Mouse (Mus musculus) cerebellum, adult 9-11 months (tissue): ENCODE data around the gene Ralgps1.

Experiments
- DNase-seq: peaks from one replicate; pipeline ENCODE4 v3.0.0; 2022

Gene Ralgps1

DNA sequence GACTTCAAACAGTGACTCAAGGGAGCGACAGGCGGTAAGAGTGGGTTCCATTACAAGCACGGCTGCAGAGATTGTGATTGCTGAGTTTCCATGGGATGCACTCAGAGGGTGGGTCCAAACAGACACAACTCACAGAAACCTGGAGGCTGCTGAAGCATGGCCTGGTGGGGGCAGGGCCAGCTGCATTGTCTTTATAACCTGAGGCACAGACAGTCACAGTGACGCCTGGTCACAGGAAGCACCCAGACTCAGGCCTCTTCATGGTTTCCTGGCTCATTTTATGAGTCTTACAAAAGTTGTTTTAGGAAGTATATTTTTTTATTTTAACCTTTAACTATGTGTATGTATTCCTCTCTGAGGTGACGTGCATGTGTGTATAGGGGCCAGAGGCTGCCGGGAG is 201.8 kb downstream of the Ralgps1 start:
- DNase-seq: no peak

DNA sequence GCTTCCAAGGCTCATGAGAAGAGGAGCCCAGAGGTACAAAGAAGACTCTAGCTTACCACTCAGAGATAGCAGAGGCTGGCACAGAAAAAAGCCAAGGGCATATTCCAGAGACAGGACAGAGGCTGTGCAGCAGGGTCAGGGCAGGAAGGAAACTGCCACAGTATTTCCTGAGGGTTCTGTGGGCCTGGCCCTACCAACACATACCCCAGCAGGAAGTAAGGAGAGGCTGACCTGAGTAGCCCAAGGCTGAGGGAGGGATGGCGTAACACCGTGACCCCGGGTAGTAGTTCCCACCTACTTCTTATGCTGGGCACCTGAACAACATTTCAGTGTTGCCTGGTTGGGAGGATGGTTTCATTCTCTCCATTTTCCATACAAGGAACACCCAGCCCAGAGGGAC is 204.2 kb downstream of the Ralgps1 start:
- DNase-seq: no peak

DNA sequence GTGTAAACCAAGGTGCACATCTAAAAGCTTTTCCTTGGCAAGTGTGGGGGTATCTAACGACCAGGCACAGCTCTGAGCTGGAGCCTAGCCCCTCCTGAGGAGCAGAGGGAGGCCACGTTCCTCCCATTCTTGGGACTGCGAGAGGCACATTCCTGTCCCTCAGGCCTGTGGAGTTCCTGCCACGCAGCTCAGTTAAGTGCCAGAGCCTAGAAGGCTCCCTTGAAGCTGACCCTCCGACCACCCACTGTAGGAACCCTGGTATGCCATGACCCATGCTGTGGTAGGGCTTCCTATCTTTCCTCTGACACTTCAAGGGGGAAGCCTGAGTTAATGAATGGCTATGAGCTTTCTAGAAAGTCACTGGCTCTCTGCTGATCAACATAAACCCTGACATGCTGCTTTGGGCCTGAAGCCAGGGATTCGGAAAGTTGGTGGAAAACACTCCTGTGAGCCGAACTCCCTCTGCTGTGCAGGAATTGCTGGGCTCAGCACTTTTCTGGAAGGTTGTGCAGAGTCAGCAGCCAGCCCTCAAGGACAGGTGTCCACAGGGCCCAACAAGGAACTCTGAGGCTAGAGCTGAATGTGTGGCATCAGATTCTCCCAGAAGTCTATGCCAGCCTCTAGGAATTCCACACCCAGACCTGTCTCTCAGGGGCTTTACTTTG is 205.4 kb downstream of the Ralgps1 start:
- DNase-seq: no peak

DNA sequence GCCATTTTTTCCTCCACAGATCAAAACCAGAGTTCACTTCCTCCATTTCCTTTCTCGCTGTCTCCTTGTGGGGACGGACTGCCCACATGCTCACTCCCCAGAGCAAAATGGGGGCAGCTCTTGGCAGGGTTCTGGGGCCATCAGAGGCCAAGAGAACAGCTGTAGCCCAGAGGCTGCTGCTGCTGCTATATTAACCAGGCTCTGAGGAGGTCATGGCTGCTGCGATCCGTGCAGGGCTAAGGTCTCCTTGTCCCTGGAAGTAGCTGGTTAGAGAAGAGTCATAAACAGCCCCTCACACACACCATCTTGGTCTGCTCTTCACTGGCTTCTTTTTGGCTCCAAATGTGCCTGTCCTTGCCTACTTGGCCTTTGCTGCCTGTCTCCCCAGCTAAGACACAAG is 206.1 kb downstream of the Ralgps1 start:
- DNase-seq: no peak

DNA sequence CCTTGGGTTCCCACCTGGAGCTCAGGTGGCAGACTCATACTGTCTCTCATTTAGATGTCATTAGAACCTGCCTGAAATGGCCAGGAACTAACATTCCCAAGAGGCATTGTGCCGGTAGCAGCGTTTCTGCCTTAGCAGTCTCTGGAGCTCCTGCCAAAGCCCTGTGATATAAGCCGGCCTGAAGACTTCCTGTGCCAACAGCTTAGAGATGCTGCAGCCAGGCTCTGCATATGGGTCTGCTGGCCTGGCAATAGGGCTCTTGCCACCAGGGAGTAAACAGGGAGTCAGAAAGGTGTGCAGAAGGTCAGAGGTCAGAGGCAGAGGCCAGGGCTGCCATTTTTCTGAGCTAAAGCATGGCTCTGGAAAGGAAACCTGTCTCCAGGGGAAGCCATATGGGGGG is 206.6 kb downstream of the Ralgps1 start:
- peak; percentile 81 for DNase-seq

DNA sequence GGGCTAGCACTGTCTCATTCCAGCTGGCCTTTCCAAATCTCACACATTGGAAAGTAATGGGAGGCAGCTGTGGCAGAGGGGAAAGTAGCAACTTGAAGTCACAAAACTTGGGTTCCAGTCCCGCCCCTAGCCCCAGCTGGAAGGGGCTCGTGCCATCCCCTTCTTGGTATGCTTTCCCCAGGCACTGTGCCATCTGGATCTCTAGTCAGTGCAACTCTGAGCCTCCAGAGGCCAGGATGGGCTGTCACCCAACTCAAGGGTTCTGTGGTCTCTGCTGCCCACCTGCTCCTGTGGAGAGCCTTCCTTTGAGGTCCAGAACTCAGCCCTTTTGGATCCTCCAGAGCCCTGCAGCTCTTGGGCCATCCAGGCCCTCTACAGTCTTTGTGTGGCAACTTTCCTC is 209.2 kb downstream of the Ralgps1 start:
- DNase-seq: no peak

DNA sequence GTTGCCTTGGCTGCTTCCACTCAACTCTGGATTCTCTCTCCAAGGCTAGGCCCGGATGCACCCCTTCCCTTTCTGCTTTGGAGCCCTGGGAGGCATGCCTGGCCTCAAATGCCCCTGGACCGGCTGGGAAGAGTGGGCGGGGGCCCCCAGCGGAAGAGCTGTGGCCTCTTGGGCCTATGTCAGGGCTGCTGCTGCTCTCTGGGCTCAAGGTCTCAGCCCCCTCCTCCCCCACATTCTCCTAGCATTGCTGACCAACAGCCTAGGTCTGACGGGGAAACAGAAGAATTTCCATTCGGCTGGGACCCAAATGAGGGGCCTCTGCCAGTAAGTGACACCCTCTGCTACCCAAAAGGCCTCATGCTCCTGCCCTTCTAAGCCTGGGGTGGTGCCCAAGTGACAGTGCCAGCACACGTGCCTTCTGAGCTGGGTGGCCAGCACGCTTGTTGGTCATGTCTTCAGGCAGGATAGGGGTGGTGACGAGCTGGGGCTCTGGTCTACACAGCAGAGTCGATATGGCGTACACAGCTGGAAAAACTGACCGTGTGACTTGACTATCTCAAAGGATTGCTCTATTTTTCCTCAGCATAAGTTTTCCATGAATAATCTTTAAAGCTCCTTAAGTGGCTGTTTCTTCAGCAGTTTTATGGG is 210.8 kb downstream of the Ralgps1 start:
- no peak for DNase-seq

DNA sequence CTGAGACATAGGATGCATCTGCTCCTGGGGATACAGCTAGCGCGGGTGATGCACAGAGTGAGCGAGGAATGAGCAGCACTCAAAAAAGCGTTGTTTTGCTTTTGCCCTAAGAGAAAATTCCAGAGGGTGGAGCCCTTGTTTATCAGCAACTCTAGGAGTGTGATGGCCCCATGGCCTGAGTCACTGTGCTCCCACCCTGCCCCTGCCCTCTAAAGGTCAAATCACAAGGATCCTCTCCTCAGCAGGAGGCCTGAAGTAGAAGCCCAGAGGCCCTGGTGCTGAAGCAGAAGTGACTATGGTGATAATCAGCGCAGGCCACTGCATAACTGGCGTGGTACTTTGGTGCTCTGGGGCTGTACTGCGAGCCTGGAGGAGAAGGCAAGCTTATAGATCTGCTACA is 211.7 kb downstream of the Ralgps1 start:
- no peak for DNase-seq

DNA sequence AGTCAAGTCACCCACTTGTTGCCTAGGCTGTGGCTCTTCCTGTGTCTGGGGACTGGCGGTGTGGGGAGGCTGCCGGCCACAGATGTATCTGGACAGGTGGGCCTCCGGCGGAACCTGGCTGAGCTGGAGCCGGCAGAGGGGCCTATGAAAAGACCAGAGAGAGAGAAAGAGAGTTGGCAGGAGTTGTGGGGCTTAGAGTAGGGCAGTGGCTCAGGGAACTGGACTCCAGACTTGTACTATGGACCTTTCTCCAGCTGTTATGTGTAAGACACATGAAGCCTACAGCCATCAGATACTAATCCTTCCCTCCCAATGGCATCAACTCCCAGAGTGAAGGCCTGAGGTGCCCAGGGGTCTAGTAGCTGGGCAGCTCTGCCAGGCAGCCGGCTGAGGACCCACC is 212.4 kb downstream of the Ralgps1 start:
- DNase-seq: no peak

DNA sequence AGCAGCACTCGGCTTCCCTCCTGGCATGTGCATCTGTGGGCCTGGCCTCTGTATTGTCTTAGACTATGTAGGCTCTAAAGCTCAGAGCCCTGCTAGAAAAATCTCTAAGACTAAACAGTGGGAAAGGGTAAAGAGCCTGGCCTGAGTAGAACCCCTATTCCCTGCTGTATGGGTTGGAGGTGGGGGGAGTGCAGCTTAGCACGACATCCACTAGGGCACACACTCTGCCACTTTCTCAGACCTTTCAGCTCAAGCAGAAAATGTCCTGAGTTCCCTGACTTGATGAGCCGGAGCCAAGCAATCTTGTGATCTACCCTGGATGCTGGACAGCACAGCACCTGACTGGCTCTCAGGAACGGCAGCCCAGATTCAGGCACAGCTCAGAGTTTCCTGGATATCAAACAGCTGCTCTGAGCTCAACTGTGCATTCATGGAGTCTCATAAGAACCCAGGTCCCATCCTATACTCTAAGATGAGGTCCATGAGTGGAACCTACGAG is 215.0 kb downstream of the Ralgps1 start:
- no peak for DNase-seq

DNA sequence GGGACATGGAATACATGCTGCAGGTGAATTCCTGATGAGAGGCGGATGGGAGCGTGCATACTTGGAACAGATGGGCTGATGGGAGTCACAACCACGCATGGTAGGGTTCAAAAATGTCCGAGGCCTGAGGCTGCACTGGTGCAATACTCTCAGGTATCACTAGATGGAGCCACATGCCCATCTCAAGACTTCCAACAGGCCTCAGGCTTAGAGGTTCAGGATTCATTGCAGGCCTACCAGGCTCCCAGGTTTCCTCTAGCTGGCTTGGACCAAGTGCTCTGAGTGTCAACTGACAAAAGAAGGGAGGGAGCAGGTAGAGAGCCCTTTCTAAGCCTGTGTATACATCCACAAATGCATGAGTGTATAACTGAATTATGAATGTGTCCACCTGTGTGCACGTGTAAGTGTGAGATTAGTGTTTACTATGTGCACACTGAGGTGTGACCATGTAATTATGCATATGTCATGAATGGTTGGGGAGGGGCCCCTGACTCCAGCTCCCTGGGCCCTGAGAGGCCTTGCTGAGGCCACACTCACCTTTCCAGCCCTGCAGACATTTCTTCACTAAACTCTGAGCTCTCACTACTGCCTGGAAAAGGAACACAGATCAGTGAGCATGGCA is 216.4 kb downstream of the Ralgps1 start:
- DNase-seq: peak; percentile 80

DNA sequence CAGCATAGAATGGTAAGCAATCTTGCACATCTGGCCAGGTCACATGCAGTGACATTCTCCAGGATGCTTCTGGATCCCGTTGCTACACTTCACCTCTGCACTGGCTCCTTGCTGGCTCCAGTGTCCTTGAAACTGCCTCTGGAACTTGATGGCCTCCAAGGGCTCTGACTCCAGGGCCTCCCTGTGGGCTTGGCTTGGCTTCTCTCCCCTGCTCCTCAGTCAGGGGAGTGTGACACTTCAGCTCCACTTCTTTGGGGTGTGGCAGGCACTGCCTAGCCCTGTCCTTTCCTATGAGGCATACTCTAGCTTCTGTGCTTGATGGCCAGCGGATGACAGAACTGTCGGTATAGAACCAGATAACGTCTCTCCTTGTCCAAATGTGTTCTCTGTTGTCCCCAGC is 224.3 kb downstream of the Ralgps1 start:
- no peak for DNase-seq

DNA sequence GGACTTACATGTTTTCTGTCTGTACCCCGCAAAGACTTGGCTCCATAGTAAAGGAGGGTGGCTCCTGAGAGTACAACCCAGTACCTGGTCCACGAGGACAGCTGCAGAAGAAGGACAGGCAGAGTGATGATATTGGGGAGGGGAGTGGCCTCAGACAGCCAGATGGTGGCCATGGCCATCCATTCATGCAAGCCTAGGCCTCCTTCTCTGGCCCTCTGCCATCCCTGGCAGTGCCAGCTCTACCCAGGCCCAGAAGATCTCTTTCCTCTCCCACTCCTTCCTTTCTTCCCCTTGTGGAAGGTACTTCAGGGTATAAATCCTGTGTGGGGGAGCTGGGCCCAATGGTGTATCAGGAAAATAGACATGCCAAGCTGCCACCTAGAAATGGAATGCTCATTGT is 228.0 kb downstream of the Ralgps1 start:
- no peak for DNase-seq

DNA sequence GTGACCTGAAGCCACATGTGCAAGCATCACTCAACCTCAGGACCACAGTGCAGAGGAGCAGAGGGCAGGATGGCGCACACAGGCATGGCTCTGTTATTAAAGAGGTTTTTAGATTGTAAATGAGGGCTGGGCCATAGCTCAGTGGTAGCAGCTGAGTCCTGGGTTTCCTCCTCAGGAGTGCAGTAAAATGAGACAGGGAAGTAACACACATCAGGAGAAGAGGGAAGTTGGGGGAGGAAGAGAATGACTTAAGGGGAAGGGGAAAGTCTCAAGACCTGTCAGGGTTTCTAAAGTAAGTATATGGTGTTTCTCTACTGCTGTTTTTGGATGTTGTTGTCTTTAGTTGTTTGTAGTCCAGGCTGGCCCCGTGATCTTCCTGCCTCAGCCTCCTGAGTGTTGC is 232.8 kb downstream of the Ralgps1 start:
- no peak for DNase-seq

DNA sequence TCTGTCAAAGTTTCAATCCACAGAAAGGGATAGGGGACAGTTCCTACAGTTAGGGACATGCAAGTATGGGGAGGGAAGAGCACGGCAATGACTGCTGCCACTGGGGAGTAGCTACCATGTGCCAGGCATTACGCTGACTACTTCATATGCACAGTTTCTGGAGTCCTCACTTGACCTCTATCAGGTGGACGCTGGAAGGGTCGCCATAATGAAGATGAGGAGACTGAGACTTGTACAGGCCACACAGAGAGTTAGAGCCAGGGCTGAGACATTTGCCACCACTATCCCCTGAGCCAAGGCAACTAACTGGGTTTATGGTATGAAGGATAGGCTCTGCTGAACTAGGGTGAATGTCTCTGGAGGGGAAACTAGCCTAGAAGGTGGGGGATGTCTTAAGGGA is 233.6 kb downstream of the Ralgps1 start:
- no peak for DNase-seq

DNA sequence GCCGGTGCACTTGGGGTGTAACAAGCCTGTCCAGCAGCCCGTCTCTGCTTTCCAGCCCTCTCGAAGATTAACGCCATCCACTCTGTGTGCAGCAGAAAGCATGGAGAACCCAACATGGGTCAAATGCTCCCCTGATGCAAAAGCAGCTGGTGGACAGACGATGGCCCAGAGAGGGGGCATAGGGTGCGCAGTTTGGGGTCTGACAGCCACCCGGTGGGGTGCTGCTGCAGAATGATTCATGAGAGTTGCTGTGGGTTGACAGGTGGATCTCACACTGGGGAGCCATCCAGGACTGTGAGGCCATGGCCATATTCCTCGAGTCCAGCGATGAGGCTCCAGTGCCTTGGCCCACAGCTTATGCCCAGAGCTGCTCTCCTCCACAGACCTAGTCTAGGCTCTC is 234.0 kb downstream of the Ralgps1 start:
- peak; percentile 83 for DNase-seq

DNA sequence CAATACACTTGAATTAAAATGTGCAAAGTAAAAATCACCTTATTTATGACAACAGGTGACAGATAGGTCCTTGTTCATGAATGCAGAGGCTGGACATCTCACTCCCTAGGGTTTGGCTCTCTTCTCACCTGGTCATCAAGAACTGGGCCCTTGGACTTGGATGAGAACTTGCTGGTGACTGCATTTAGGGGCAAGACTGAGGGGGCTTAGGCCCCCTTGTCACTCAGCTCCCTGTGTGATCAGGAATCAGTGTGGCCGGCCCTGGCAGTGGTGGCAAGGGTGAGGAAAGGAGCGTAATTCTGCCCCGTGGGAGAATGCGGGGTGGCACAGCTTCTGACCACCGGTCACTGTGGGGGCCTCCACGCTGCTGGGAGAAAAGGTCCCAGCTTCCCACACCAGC is 234.9 kb downstream of the Ralgps1 start:
- DNase-seq: no peak

DNA sequence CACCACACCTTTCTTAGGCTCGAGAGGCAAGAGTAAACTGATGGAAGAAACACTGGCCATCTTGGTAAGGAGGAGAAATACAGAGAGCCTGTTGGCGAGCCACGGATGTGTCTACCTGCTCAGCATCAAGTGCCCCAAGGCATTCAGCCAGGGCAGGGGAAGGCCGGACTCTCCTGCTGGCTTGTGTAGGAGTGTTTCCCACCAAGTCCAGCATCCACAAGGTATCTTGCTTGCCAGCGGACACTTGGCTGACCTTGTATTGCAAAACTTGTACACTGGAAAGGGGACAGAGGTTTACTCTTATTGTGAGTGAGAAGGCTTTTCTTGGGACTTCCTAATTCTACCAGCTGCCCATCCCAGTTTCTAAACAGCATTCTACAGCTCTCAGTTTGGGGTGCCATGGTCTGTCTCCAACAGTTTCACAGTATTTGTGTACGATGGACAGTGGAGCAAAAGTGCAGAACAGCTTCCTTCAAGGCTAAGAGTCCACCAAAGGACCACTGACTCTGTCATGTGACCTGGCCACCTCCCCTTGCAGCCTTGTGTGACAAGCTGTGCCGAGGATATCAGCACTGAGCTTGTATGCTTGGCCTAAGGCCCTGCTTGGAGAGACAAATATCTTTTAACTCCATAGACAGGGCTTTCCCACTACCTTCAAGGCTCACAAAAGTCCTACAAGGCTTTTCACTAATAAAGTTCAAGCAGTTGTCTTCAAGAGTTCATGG is 236.4 kb downstream of the Ralgps1 start:
- DNase-seq: no peak

DNA sequence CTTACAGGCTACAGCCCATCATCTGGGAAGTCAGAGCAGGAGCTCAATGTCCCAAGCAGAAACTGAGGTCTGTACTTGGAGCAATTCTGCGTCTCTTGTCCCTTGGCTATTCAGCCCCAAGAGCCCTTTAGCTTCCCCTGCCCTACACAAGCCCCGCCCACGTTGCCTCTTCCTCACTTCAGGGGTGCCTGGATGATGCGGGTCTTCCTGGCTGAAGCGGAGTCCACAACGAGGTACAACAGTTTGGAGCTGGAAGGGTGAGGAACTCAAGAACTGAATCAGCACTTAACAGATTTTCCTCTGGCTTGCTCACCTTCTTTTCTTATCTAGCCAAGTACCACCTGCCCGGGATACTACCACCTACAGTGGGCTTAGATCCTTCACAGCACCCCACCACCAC is 239.0 kb downstream of the Ralgps1 start:
- peak; percentile 66 for DNase-seq

DNA sequence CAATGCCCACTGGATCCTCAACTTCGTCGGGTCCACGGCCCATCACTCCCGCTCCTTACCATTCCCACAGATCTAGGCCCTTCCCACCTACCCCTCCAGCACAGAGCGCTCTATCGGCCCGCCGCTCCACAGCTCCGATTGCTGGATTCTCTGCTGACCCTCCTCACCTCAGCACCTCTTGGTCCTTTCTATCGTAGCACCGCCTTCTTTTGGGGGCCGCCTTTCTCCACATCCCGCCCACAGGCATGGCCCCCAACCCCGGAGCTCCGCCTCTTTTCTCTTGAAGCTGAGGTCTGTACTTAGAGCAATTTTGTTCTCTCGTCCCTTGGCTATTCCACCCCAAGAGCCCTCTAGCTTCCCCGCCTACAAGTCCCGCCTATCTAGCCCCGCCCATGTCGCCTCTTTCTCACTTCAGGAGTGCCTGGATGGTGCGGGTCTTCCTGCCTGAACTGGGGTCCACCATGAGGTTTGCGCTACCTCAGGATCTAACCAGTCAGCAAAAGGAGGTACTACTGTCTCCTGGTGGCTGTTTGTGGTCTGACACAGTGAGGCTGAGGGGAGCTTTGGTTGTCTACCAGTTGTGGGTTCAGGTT is 239.7 kb downstream of the Ralgps1 start, which contains the start of gene Garnl3:
Gene Garnl3 (minus strand): TSS at position 155 of the 593 bp plus-strand sequence.
- peak; percentile 89 for DNase-seq

DNA sequence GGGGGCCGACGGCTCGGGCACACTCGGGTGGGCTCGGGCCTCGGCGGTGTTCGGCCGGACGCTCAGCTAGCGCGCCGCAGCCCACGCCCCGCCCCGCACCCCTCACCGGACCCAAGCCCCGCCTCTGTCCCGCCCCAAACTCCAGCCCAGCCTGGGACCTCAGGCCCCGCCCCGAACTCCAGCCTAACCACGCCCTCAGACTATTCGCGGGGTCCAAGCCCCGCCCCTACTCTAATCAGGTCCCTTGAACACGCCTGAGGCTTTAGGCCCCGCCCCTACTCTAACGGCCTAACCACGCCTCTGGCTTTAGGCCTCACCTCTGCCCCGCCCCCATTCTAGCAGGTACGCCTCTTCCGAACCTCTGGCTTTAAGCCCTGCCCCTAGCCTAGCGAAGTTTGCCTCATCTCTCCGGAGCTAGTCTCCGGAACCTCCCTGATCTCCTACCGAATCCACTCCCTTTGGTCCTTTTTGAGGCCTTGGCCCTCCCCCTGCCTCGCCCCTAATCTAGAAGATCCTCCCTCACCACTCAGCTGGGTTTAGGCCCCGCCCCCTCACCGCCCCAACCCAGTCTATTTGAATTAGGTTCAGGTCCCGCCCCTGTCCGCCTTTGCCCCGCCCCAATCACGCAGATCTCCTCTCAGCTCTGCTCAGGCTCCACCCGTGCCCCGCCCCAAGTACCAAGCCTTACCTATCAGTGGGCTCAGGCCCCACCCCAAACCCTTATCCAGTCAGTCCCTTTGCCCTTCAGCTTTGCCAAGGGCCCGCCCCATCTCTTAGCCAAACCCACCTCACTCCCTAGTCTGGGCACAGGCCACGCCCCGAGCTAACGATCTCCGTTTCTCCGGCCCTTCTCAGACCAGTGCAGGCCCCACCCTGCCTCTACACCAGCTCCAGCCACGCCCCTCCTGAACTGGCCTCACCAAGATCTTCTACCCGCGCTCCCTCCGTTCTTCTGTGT is 240.5 kb downstream of the Ralgps1 start:
- DNase-seq: peak; percentile 99

DNA sequence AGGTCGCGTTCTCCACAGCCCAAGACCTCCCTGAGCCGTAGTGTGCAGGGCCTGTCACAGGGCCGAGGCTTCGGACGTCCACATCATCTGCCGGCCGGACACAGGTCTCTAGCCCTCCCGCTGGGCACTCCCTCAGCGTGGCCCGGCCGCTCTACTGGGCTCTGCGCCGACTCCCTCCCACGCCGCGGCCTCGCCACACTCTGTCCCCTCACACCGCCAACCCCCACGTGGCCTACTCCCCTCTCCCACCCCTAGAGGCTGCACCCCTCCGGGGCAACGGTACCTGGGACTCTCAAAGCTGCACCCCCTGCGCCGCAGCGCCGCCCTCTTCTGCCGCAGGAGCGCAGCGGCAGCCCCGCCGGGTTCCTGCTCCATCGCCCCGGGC is 241.2 kb downstream of the Ralgps1 start:
- DNase-seq: peak; percentile 90
